Mouse (Mus musculus) hindbrain, embryonic 15.5 days (tissue): ENCODE results near the gene Dync1h1. TPM values are rescaled to one million over a fixed set of nuclear protein-coding genes. Genes with fewer than 3 reads are reported as not detected.
"Not testable (repeated sequence)": the region's sequence is repeated elsewhere in the genome, so short reads cannot be mapped to it uniquely, and the experiment has no call there.

Experiments used
- ATAC-seq: fragments of 200-750 bp; cut with Nextera tagmentation; 2 replicates; pipeline ENCODE4 v1.8.0; 2017; ENCODE audit warnings: low read depth, moderate number of reproducible peaks, moderate TSS enrichment; ENCODE audit not compliant: low FRiP score
- H3K27ac ChIP-seq: fragments of 300-500 bp; sonication (generic); replicated peaks from 2 replicates; pipeline ENCODE4 v1.5.1; 2015; ENCODE audit warnings: mild to moderate bottlenecking, inconsistent platforms
- H3K27me3 ChIP-seq: fragments of 300-500 bp; sonication (generic); 2 replicates; pipeline ENCODE4 v1.6.1; 2015; ENCODE audit warnings: control low read depth, inconsistent platforms
- H3K36me3 ChIP-seq: fragments of 300-500 bp; sonication (generic); 2 replicates; pipeline ENCODE4 v1.6.1; 2015; ENCODE audit warnings: control low read depth, inconsistent platforms
- H3K4me1 ChIP-seq: fragments of 300-500 bp; sonication (generic); replicated peaks from 2 replicates; pipeline ENCODE4 v1.6.1; 2015; ENCODE audit warnings: control low read depth, inconsistent platforms
- H3K4me2 ChIP-seq: fragments of 300-500 bp; sonication (generic); 2 replicates; pipeline ENCODE4 v1.6.1; 2015; ENCODE audit warnings: moderate library complexity, mild to moderate bottlenecking, inconsistent platforms
- H3K4me3 ChIP-seq: fragments of 300-500 bp; sonication (generic); 2 replicates; pipeline ENCODE4 v1.5.1; 2015; ENCODE audit warnings: mild to moderate bottlenecking, inconsistent platforms
- H3K9ac ChIP-seq: fragments of 300-500 bp; sonication (generic); 2 replicates; pipeline ENCODE4 v1.6.1; 2015; ENCODE audit warnings: inconsistent platforms
- H3K9me3 ChIP-seq: fragments of 300-500 bp; sonication (generic); 2 replicates; pipeline ENCODE4 v1.6.1; 2016; ENCODE audit warnings: control low read depth, inconsistent platforms
- WGBS: fragments of 180-500 bp; shearing (Covaris S2); methylation state at CpG from one replicate; pipeline ENCODE4 v1.1.7; 2015; 5-methylcytosine and 5-hydroxymethylcytosine counted together
- polyA plus RNA-seq: library from polyadenylated mRNA; unstranded; fragments of >200 nt; fragmentation: Nextera tagmentation; extraction: Ambion mirVana; gene quantifications from 2 replicates; pipeline ENCODE4 v1.2.1, GENCODE M21; 2015

The Dync1h1 gene
- polyA plus RNA-seq, 1 experiment from 2014 or later = 92.9 TPM

DNA sequence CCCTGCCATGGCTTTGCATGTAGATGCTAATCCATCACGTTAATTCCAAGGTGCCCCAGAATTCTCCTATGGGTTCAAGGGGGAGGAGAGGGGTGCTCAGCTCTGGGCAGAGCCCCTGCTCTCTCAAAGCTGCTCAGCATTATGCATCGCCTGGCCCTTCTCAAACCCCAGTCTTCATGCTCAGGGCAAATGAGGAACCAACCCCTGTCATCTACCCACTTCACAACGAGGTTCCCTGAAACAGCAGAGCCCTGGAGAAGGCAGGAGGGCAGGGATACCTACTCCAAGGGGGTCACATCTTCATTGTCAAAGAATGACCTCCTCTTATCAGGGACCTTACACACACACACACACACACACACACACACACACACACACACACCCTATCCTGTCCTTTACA, 80.6 kb downstream of the Dync1h1 start:
- no peak overlapping the region for H3K9ac ChIP-seq
- no peak overlapping the region for H3K27ac ChIP-seq
- H3K4me1 ChIP-seq = no peaks in the 10 kb centered on the region
- no peaks in the 10 kb centered on the region for H3K27me3 ChIP-seq
- WGBS = 71% methylated on average over 3 of the region's 3 CpGs
- H3K4me3 ChIP-seq = no peak overlapping the region
- H3K36me3 ChIP-seq = no peaks in the 10 kb centered on the region
- no peaks in the 10 kb centered on the region for H3K9me3 ChIP-seq
- H3K4me2 ChIP-seq = no peak overlapping the region
- no peak for ATAC-seq

DNA sequence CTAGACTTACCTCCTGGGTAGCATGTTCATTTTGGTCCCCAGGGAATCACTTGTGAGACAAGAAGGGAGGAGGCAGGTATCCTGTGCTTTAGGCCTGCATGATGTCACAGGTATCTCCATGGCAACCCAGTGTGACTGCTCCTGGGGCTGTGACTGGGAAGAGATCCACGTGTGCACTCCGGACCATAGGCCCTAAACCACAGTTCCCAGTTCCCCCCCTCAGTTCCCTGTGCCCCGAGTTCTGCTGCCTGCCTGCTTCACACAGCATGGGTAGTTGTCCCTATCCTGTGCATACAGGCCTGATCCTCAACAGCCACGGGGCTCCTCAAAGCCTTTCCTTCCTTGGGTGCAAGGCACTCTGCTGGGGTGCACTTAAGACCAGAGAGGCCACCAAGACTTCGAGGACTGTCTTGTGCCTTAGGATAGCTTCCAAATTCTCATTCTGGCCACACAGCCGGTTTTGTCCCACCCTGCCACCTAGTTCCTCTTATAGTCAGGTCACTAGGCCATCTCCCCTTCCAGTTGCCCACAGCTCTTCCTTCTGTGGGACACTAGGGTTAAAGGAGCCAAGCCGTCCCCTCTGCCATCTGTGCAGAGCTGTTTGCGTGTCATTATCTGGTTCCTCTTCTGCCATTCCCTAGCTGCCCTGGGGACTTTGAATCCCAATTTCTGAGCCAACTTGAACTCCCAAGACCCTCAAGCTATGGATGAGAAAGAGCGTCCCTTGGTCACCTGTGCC, 81.5 kb downstream of the Dync1h1 start, which contains the start of gene 1700001K19Rik:
1700001K19Rik (minus strand) TSS at position 59 of the 739 bp plus-strand sequence.
- Histone ChIP-seq H3K9ac (no peak within 1 kb of the TSS), H3K27me3 (no peaks in the 10 kb centered on the region), H3K4me3 (no peak within 1 kb of the TSS), H3K9me3 (no peaks in the 10 kb centered on the region), H3K36me3 (0 out of 2 replicates have a peak, but pooled peaks cover 2% of the 10 kb centered on the region), H3K4me2 (no peak within 1 kb of the TSS), H3K4me1 (no peaks in the 10 kb centered on the region), H3K27ac (no peak within 1 kb of the TSS)
- ATAC-seq = no peak
- 76% methylated on average over 9 of the region's 9 CpGs for WGBS

DNA sequence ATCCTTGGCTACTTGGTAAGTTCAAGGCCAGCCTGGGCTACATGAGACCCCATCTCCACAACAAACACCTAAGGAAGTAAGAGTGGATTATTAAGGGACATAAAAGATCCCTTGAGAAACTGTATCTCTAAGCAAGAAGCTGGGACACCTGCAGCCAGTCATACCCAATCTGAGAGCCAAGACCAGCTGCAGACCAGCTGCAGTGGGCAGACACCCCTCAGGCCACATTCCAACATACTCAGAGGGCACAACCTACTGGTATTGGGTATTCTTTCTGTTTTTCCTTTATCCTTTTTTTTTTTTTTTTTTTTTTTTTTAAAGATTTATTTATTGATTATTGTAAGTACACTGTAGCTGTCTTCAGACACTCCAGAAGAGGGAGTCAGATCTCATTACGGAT, 82.3 kb downstream of the Dync1h1 start:
- Histone ChIP-seq H3K4me2 (no peak overlapping the region), H3K27me3 (no peaks in the 10 kb centered on the region), H3K36me3 (peaks cover 9% of the 10 kb centered on the region), H3K4me3 (no peak overlapping the region), H3K27ac (no peak overlapping the region), H3K9ac (no peak overlapping the region), H3K4me1 (no peaks in the 10 kb centered on the region), H3K9me3 (no peaks in the 10 kb centered on the region)
- WGBS = no CpG with 5 or more reads among the region's 1 CpGs
- no peak for ATAC-seq

DNA sequence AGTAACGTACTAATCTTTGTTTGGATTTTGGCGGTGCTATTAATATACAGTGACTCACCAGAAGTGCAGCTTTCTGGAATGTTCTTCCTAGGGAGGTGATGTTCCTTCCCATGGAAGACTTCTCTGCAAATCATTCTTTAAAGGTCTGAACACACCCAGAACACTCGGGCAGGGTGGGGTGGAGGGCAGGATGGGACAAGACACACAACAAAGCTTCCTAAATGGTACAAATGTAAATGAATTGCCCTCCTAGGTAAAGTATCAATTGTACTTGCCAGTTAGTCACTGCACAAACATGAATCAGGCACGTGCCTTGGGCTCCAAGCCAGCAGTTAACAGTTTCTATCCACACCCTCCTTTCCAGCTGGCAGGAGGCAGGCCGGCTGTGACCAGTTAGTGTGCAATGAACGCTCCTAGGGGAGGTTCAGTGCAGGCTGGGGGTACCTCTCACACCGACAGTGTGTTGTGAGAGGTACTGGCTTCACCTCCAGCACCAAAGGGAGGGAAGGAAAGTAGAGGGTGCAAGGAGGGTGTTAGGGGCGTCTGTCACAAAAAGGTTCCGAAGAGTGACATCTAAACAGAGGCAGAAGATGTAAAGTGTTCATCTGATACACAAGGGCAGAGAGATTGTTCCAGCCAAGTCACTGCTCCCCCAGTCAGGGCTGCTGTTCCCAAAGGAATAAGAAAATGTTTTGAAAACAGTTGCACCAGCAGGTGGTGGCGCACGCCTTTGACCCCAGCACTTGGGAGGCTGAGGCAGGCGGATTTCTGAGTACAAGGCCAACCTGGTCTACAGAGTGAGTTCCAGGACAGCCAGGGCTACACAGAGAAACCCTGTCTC, 86.9 kb downstream of the Dync1h1 start:
- Histone ChIP-seq H3K27me3 (no peaks in the 10 kb centered on the region), H3K4me2 (no peak overlapping the region), H3K9me3 (no peaks in the 10 kb centered on the region), H3K36me3 (peaks cover 44% of the 10 kb centered on the region), H3K9ac (no peak overlapping the region), H3K4me3 (no peak overlapping the region), H3K4me1 (no peaks in the 10 kb centered on the region), H3K27ac (no peak overlapping the region)
- no peak for ATAC-seq
- 68% methylated on average over 12 of the region's 12 CpGs for WGBS

DNA sequence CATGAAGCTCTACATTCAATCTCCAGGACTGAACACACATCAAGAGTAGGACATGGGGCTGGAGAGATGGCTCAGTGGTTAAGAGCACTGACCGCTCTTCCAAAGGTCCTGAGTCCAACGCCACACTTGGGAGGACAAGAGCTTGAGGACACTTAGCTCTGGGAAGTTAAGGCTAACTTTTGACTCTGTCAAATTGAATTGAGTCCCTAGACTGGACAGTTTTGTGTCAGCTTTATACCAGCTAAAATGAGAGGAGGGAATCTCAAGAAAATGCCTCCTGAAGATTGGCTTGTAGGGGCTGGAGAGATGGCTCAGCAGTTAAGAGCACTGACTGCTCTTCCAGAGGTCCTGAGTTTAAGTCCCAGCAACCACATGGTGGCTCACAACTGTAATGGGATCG, 87.7 kb downstream of the Dync1h1 start:
- not testable (repeated sequence) for ATAC-seq

DNA sequence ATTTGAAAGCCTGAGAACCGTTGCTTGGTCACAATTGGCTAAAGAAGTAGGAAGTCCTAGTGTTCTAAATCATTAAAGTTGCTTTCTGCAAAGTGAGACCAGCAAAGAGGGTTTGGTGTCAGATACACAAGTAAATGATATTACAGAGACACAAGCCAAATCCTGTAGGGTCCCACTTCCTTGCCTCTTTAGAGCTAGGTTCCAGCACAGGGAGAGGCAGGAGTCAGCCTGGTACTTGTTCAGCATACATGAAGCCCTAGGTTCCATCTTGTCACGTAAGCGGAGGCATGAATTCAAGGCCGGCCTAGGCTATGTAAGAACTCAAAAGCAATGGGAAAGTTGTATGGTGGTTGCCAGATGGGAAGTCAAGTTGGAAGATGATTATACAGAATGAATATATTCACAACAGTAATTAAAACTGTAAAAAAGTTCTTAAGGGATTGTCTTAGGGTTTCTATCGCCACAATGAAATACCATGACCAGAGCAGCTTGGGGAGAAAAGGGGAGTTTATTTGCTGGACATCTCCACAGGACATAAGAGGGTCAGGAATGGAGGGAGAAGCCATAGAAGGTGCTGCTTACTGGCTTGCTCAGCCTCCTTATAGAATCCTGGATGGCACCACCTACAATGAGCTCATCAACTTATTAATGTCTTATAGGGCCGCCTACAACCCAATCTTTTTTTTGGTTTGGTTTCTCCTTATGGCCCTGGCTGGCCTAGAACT, 88.8 kb downstream of the Dync1h1 start:
- H3K27ac ChIP-seq = no peak overlapping the region
- no peaks in the 10 kb centered on the region for H3K9me3 ChIP-seq
- H3K4me3 ChIP-seq = no peak overlapping the region
- peaks cover 9% of the 10 kb centered on the region for H3K4me1 ChIP-seq
- no peaks in the 10 kb centered on the region for H3K27me3 ChIP-seq
- ATAC-seq = no peak
- WGBS = 89% methylated on average over 6 of the region's 6 CpGs
- no peak overlapping the region for H3K4me2 ChIP-seq
- peaks cover 58% of the 10 kb centered on the region for H3K36me3 ChIP-seq
- H3K9ac ChIP-seq = no peak overlapping the region

More for the DNA sequence above, 87.7 kb downstream of the Dync1h1 start:
- peaks cover 50% of the 10 kb centered on the region for H3K36me3 ChIP-seq
- not testable (repeated sequence) for H3K4me1 ChIP-seq, H3K27me3 ChIP-seq, H3K4me3 ChIP-seq, H3K4me2 ChIP-seq, H3K9ac ChIP-seq, H3K27ac ChIP-seq, H3K9me3 ChIP-seq
- 93% methylated on average over 3 of the region's 3 CpGs for WGBS

DNA sequence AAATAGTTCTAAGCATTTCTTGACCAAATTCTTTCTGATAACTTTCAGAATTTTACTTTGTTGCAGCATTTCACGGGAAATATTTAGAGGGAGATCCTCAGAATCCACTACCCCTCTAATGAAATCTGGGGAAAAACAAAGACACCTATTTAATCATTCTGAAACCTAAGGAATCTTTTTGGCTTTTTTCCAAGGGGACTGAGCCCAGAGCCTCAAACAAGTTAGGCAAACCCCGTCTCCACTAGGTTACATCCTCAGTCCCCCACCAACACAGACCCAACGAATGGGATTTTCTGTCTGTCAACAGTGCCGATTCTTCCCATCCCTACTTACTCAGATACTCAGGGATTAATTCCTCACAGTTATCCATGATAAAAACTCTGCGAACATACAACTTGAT, 92.1 kb downstream of the Dync1h1 start:
- H3K4me1 ChIP-seq = peaks cover 14% of the 10 kb centered on the region
- H3K27ac ChIP-seq, H3K4me3 ChIP-seq, ATAC-seq, H3K4me2 ChIP-seq, H3K27me3 ChIP-seq, H3K9ac ChIP-seq, H3K9me3 ChIP-seq: not testable (repeated sequence)
- WGBS = 74% methylated on average over 5 of the region's 5 CpGs
- H3K36me3 ChIP-seq = peaks cover 50% of the 10 kb centered on the region

DNA sequence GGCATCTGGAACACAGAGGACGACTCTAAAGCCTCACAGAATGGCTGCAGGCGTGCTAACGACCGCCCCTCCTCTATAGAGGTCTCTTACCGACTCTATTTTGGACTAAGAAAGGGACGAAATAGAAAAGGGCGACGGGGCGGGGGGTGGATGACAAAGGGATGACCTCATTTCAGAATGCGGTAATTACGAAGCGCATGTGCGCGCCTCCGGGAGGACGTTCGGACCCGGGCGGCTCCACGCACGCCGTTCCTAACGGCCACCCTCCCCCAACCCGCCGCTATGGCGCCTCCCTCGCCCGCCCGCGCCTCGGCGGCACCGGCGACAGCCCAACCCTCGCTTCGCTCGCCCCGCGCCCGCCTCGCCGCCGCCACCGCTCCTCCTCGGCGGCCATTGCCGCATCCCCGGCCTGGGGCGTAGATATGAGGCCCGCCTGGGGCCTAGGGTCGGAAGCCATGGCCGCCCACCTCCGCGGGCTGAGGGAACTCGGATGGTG, 94.5 kb downstream of the Dync1h1 start:
- under 1% methylated on average over 55 of the region's 55 CpGs for WGBS
- H3K36me3 ChIP-seq = peaks cover 27% of the 10 kb centered on the region

DNA sequence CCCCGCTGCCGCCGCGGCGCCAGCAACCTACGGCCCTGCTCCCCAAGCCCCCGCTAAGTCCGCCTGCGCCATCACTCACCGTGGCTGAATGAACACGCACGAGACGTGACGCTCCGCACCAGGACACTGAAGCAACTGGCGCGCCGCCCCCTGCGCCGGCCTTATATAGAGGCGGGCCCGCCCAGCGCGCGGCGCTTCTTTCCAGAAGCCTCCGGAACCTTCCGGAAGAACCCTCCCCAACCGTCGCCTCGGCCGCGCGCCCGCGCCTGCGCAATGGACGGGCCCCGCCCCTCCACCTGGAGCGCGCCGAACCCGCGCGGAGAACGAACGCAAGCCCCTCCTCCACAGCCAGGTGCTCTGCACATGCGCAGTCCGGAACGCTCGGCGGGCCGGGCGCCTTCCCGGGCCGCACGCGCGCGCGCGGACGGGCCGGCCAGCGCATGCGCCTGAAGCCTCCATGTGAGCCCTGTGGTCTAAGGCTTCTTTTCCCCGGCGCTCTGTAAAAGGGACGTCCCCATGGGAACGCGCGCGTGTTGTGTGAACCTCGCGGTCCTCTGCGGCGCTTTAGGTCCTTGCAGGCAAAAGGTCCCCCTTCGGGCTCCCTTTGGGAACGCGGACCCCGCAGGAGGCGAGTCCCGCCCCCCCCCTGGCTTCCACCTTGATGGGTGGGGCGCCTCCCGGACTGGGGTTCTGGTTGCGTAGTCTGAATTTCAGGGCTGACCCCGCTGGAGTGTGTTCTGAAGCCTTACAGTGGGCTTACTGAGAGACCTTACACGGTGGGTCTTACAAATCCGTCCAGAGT, 95.1 kb downstream of the Dync1h1 start:
- ATAC-seq = peak; percentile 97
- H3K4me2 ChIP-seq = peak overlapping the region; percentile 84
- H3K27ac ChIP-seq = peak overlapping the region; percentile 99
- H3K9me3 ChIP-seq = no peaks in the 10 kb centered on the region
- H3K36me3 ChIP-seq = peaks cover 26% of the 10 kb centered on the region
- H3K27me3 ChIP-seq = no peaks in the 10 kb centered on the region
- peak overlapping the region; percentile 99 for H3K4me3 ChIP-seq
- peaks cover 14% of the 10 kb centered on the region for H3K4me1 ChIP-seq
- under 1% methylated on average over 86 of the region's 89 CpGs for WGBS
- H3K9ac ChIP-seq = peak overlapping the region; percentile 100

More for the DNA sequence above, 94.5 kb downstream of the Dync1h1 start:
- Histone ChIP-seq H3K27me3 (no peaks in the 10 kb centered on the region), H3K9ac (peak overlapping the region; percentile 100), H3K9me3 (no peaks in the 10 kb centered on the region), H3K4me2 (peak overlapping the region; percentile 61), H3K27ac (peak overlapping the region; percentile 99), H3K4me3 (peak overlapping the region; percentile 99), H3K4me1 (peaks cover 14% of the 10 kb centered on the region)
- peak; percentile 74 for ATAC-seq

DNA sequence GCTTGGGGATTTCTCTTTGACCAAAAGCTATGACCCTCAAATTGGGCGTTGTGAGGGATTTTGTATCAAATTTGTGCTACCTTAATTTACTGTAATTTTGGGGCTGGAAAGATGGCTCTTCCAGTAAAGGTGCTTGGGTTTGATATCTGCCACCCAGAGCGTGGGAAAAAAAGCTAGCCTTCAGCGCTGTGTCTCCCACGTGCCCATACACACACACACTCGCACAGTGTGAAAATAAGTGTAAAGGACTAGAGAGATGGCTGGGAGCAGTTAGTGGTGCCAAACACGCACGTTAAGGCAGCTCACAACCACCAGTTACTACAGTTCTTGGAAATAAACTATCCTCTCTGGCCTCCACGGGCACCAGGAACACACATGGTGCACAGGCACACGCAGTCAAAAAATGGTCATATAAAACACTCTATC, 95.7 kb downstream of the Dync1h1 start:
- WGBS = 46% methylated on average over 9 of the region's 9 CpGs
- Histone ChIP-seq H3K4me2 (peak overlapping the region; percentile 84), H3K27ac (peak overlapping the region; percentile 92), H3K4me1 (peaks cover 14% of the 10 kb centered on the region), H3K9me3 (no peaks in the 10 kb centered on the region), H3K9ac (peak overlapping the region; percentile 88), H3K4me3 (peak overlapping the region; percentile 99), H3K36me3 (peaks cover 21% of the 10 kb centered on the region), H3K27me3 (no peaks in the 10 kb centered on the region)
- no peak for ATAC-seq

DNA sequence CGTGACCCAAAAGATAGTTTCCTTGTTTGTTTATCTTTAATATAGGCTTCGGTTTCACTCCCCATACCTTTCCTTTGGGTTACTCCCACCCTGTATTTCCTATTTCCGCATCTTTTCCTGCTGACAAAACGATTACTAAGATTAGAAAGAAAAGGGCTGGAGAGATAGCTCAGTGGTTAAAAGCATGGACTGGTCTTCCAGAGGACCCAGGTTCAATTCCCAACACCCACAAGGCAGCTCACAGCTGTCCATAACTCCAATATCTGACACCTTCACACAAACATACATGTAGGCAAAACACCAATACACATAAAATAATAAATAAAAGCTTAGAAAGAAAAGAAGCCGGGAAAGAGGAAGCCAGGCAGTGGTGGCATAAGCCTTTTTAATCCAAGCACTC, 96.2 kb downstream of the Dync1h1 start:
- Histone ChIP-seq H3K36me3 (peaks cover 18% of the 10 kb centered on the region), H3K9ac (no peak overlapping the region), H3K4me3 (no peak overlapping the region; the same call in 1 of the 2 replicates), H3K9me3 (no peaks in the 10 kb centered on the region), H3K27me3 (no peaks in the 10 kb centered on the region), H3K27ac (no peak overlapping the region), H3K4me1 (peaks cover 14% of the 10 kb centered on the region), H3K4me2 (no peak overlapping the region)
- no peak for ATAC-seq
- 76% methylated on average over 5 of the region's 5 CpGs for WGBS
